Mouse (Mus musculus) embryo, embryonic 10 days (tissue): ENCODE measurements around the gene Cdkl3.
A peak's percentile ranks its signal among the peaks of the same experiment; 100 is the strongest.

ENCODE experiments used
- DNase-seq: peaks from one replicate; pipeline ENCODE4 v3.0.0-alpha.2; 2015; ENCODE audit warnings: low spot score

Gene Cdkl3

DNA sequence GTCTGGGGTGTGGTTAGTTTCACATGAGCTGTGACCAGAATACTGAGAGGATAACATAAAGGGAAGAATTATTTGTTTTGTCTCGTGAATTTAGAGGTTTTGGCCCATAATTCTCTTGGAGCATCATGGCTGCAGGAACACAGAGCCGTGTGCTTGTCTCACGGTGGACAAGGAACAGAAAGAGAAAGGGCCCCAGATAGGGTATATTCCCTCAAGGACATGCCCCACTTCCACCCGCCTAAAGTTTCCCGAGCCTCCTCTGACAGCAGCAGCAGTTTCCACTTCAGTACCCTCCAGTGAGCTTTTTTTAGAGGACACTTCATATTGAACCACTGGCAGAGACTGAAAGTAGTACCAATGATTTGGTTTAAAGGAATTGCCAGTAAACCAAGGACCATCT lies 7.5 kb downstream of the Cdkl3 start:
- DNase-seq, result no peak

- no peak for DNase-seq
These were observed 14.2 kb downstream of the Cdkl3 start for GRCm38 (mm10) chr11:52018217-52018616.

DNA sequence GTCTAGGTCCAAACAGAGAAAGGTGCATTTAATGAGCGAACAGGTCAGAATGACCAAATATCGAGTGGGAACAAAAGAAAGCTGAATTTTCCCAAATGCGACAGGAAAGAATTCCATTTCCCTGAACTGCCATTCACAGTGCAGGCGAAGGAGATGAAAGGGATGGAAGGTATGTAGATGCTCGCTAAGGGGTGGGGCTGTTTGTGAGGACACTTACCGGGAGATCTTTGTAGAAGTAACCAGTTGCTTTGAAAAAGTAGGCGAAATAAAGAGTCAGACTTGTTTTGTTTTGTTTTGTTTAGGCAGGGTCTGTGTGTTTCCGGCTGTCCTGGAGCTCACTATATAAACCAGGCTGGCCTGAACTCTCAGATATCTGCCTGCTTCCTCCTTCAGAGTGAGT lies 28.3 kb downstream of the Cdkl3 start:
- DNase-seq, result no peak

- DNase-seq, result no peak
These were observed 29.9 kb downstream of the Cdkl3 start for GRCm38 (mm10) chr11:52033953-52034352.

DNA sequence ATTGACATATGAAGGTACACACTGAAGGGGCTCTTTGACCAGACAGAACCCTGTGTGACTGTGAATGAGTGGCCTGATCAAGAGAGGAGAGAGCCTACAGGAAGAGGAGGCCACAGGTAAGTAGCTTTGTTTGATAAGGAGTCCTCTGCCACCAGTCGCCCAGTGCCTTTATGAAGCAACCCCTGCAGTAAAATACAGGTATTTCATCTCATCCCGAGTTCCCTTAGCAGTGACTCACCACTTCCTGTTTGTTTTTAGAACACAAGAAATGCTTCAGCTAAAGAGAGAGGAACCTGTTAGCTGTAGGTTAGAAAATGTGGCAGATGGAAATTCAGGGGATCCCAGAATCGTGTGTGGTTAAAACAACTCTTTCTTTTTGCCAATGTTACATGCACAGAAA lies 31.9 kb downstream of the Cdkl3 start:
- DNase-seq, result no peak

DNA sequence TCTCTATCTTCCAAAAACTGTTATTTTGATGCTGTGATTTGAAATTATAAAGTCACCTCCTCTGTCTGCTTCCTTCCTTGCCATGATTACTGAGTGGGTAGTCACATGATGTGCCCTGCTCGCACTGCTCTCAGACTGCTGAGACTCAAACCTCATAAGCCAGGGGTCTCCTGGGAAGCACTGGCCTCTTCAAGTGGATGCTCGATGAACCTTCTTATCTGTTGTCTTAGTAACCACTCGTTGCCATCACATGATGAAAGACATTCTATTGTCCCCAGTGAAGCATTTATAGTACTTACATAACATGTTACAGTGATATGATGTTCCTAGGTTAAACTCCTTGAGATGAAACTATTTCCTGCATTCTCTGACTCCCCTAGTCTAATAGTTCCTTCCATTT lies 33.6 kb downstream of the Cdkl3 start:
- DNase-seq, result no peak

GRCm38 (mm10) chr11:52043224-52043623 lies 39.2 kb downstream of the Cdkl3 start:
- DNase-seq, result no peak

GRCm38 (mm10) chr11:52044156-52044555 lies 40.1 kb downstream of the Cdkl3 start:
- no peak for DNase-seq

GRCm38 (mm10) chr11:52046446-52047165 lies 42.6 kb downstream of the Cdkl3 start:
- DNase-seq, result peak; percentile 7

DNA sequence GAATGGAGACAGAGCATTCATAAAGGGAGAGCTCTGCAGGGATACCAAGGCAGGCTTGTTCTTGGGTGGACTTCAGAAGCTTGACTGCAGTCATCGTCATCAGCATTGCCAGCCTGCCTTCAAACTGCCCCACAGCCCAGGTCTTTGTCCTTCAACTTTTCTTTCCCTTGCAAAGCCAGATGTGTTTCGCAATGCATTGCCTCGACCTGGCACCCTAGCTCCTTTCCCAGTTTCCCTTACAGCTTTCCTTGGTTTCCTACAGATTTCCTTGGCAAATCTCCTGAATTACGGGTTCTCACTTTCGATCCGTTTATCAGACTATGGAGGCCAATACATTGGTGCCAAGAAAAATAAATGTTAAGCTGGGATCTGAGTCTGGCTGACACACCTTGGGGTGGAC lies 49.4 kb downstream of the Cdkl3 start:
- no peak for DNase-seq

GRCm38 (mm10) chr11:52054728-52055127 lies 50.7 kb downstream of the Cdkl3 start:
- DNase-seq, result no peak

GRCm38 (mm10) chr11:52056198-52056597 lies 52.2 kb downstream of the Cdkl3 start:
- no peak for DNase-seq

DNA sequence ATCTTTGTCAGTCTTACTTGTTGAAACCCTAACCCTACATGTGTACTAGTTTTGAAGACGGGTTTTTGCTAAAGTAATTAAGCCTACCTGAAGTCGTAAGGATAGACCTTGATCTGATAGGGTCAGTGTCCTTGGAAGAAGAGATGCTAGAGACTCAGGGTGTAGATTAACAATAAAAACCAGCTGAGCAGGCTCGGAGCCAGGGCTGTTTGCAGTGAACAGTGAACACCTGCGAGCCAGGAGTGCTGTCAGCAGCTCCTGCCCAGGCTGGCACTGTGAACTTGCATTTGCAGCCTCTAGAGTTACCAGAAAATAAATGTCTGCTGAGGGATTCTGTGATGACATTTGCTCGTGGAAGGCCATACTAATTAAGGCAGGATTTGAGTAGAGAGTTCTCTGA lies 55.0 kb downstream of the Cdkl3 start:
- no peak for DNase-seq

DNA sequence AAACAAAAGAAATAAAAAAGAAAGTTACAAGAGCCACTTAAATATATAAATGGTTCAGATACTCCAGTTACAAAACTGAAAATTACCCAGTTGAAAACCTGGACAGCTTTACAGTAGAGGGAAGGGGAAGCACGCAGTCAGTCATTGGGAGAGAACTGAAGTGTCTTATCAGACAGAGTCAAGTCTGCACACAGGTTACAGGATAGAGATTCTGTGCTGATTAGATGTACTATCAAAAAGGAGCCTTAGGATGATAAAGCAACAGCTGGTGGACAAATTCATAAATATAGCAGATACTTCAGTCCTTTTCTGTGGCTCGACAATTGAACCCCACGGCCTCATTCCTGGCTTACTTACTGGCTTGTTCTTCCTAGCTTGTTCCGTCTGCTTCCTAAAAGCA lies 56.3 kb downstream of the Cdkl3 start:
- no peak for DNase-seq

- no peak for DNase-seq
These were observed 58.4 kb downstream of the Cdkl3 start for GRCm38 (mm10) chr11:52062406-52062805.

GRCm38 (mm10) chr11:52064398-52064797 lies 60.4 kb downstream of the Cdkl3 start:
- peak; percentile 13 for DNase-seq

GRCm38 (mm10) chr11:52065841-52066240 lies 61.8 kb downstream of the Cdkl3 start:
- peak; percentile 25 for DNase-seq

- no peak for DNase-seq
These were observed 67.7 kb downstream of the Cdkl3 start for GRCm38 (mm10) chr11:52071768-52072167.

DNA sequence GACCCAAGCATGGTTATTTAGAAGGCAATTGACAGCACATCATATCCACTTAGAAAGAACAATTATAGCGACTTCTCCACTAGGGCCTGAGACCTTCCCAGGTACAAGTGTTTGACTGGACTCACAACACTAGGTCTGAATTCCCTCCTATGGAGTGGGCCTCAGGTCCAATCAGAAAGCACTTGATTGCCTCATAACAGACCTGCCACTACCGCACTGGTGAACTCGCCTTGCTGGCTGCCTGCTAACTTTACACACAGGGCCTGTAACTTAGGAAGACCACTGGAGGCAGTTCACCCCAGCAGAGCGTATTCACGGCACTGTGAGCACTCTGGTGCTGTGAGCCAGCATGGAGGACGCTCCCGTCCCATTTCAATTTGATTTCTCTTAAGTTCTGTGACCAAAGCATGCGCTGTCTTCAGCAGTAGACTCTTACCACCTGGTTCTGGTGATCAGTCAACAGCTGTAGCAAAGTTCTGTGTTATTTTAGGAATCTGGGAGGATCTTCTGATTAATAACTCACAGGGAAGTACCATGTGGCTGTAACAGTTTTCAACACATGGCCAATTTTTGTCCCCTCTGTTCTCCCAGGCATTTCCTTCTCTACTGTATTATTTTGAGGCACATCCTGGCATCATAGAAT lies 69.6 kb downstream of the Cdkl3 start:
- DNase-seq, result no peak

GRCm38 (mm10) chr11:52074626-52075470 lies 70.8 kb downstream of the Cdkl3 start:
- DNase-seq, result no peak

GRCm38 (mm10) chr11:52075794-52076633 lies 72.0 kb downstream of the Cdkl3 start:
- no peak for DNase-seq

GRCm38 (mm10) chr11:52076742-52077352 lies 72.8 kb downstream of the Cdkl3 start:
- DNase-seq, result no peak
